Mouse (Mus musculus): ENCODE data around the gene Shmt2. TPM values are rescaled to one million over a fixed set of nuclear protein-coding genes. Genes with fewer than 3 reads are reported as not detected.

Shmt2 gene
- 100 to 1,000 TPM in 1 of 2 experiments, 10 to 100 TPM in 1; 59.7 to 274 TPM for polyA plus RNA-seq (2012; fragmentation: generic; extraction: Trizol)

GRCm38 (mm10) chr10:127522088-127522581 is at the start of gene Shmt2:
Gene Shmt2 (minus strand): TSS chr10:127522444.

DNA sequence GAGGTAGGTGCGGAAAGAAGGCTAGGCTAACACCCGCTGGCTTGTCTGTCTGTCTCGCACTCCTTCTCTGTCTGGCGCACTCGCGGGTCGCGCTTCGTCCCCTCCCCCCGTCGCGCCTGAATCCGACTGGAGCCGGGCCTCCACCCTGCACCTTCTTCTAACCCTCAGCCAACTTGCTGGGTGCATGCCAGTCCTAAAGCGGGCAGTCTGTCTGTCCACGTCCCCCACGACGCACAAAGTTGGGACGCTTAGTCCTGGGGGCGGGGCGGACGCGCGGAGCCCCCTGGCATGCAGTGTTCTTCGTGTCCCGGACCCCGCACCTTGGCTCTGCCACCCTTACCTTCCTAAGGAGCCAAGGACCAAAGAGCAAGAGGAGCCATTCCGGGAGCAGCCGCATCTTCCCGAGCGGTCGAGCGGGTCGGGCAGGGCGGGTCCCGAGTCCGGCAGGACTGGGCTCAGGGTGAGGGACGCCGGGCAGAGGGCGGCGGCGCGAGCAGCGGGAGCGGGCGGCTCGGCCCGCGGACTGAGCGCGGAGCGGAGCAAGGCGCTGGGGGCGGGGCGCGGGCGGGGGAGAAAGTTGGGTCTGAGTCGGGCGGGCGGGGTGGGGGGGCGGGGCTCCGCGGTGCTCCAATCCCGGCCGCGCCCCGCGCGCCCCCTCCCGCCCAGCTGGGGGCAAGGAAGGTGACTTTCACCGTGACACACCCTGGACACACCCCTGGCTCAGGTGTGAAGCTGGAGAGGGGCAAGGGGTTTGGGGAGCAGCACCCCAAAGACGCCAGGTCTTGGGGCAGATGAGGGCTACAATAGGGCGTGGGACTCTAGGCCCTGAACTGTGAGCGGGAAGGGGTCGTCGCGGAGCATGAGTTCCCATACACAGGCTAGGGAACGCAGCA is 12.0 kb upstream of the Shmt2 start, which contains the start of gene Nxph4:
Gene Nxph4 (minus strand): TSS at position 524 of the 893 bp plus-strand sequence.

GRCm38 (mm10) chr10:127514764-127515163 is 7.5 kb downstream of the Shmt2 start, which contains the start of gene Ndufa4l2:
Gene Ndufa4l2 (plus strand): TSS chr10:127514967.

GRCm38 (mm10) chr10:127500894-127501893 is 21.1 kb downstream of the Shmt2 start, which contains the start of gene Stac3:
Gene Stac3 (plus strand): TSS chr10:127501686.

Other genes with a start within 250 kb of the Shmt2 start
- 10 to 100 TPM in 1 of 2 experiments, 1 to 10 TPM in 1; 7.6 to 30.7 TPM for gene Mbd6, start 233.4 kb downstream of the Shmt2 start, polyA plus RNA-seq (2012; fragmentation: generic; extraction: Trizol)
- 100 to 1,000 TPM in 1 of 2 experiments, 10 to 100 TPM in 1; 60.5 to 213 TPM for gene Mars, start 210.7 kb downstream of the Shmt2 start, polyA plus RNA-seq (2012; fragmentation: generic; extraction: Trizol)
- gene Arhgap9, start 200.5 kb downstream of the Shmt2 start, polyA plus RNA-seq (2012; fragmentation: generic; extraction: Trizol), result under 1 TPM; 0.32 to 0.46 TPM
- under 1 TPM; 0.19 to 0.21 TPM for gene Gli1, start 180.5 kb downstream of the Shmt2 start, polyA plus RNA-seq (2012; fragmentation: generic; extraction: Trizol)
- not detected for gene Inhbe, start 168.0 kb downstream of the Shmt2 start, polyA plus RNA-seq (2012; fragmentation: generic; extraction: Trizol)
- not detected for gene Inhbc, start 152.0 kb downstream of the Shmt2 start, polyA plus RNA-seq (2012; fragmentation: generic; extraction: Trizol)
- gene R3hdm2, start 142.1 kb downstream of the Shmt2 start, polyA plus RNA-seq (2012; fragmentation: generic; extraction: Trizol), result 10 to 100 TPM; 16.7 to 63.5 TPM
- gene Stac3, start 20.8 kb downstream of the Shmt2 start, polyA plus RNA-seq (2012; fragmentation: generic; extraction: Trizol), result 1 to 10 TPM in 1 of 2 experiments, under 1 TPM in 1; 0.35 to 1.3 TPM
- under 1 TPM; 0.23 to 0.73 TPM for gene Ndufa4l2, start 7.5 kb downstream of the Shmt2 start, polyA plus RNA-seq (2012; fragmentation: generic; extraction: Trizol)
- 1 to 10 TPM; 1.7 to 2.9 TPM for gene Nxph4, start 12.1 kb upstream of the Shmt2 start, polyA plus RNA-seq (2012; fragmentation: generic; extraction: Trizol)
- 100 to 1,000 TPM in 1 of 2 experiments, 10 to 100 TPM in 1; 76.0 to 618 TPM for gene Lrp1, start 98.7 kb upstream of the Shmt2 start, polyA plus RNA-seq (2012; fragmentation: generic; extraction: Trizol)
- gene Stat6, start 120.5 kb upstream of the Shmt2 start, polyA plus RNA-seq (2012; fragmentation: generic; extraction: Trizol), result 10 to 100 TPM; 24.6 to 55.2 TPM
- gene Nemp1, start 144.5 kb upstream of the Shmt2 start, polyA plus RNA-seq (2012; fragmentation: generic; extraction: Trizol), result 1 to 10 TPM; 2.0 to 8.1 TPM
- gene Nab2, start 146.1 kb upstream of the Shmt2 start, polyA plus RNA-seq (2012; fragmentation: generic; extraction: Trizol), result 10 to 100 TPM; 29.5 to 92.6 TPM
- under 1 TPM; 0.15 to 0.47 TPM for gene Myo1a, start 182.7 kb upstream of the Shmt2 start, polyA plus RNA-seq (2012; fragmentation: generic; extraction: Trizol)
- not detected for gene Tac2, start 202.0 kb upstream of the Shmt2 start, polyA plus RNA-seq (2012; fragmentation: generic; extraction: Trizol)
- 1 to 10 TPM in 1 of 2 experiments, under 1 TPM in 1; 0.61 to 3.7 TPM for gene Zbtb39, start 217.1 kb upstream of the Shmt2 start, polyA plus RNA-seq (2012; fragmentation: generic; extraction: Trizol)
- under 1 TPM; 0.05 to 0.27 TPM for gene Gpr182, start 229.3 kb upstream of the Shmt2 start, polyA plus RNA-seq (2012; fragmentation: generic; extraction: Trizol)
- gene Rdh1, start 237.3 kb upstream of the Shmt2 start, polyA plus RNA-seq (2012; fragmentation: generic; extraction: Trizol), result under 1 TPM; 0.01 to 0.04 TPM
- gene Rdh16f1, start 237.3 kb upstream of the Shmt2 start, polyA plus RNA-seq (2012; fragmentation: generic; extraction: Trizol), result under 1 TPM in 1 of 2 experiments, not detected in 1; 0.04 TPM